Mouse (Mus musculus): ENCODE measurements around the gene Acod1. TPM values are rescaled to one million over a fixed set of nuclear protein-coding genes. Genes with fewer than 3 reads are reported as not detected.

Gene Acod1
- total and polyA plus RNA-seq, 3 experiments = 0.09 to 1.6 (median 0.16) TPM

- Histone ChIP-seq H3K4me3 (replicated peaks in 1 of 3; ENCODE audit: low read depth in 2 of 3, low read length in 2 of 3, poor library complexity in 1 of 3) (peak overlapping the region in 1 of 3 experiments; percentile 7), H3K4me1 (ENCODE audit: control insufficient read depth in 1 of 2, insufficient read depth in 2 of 2) (peaks cover 18 to 42% of the 10 kb centered on the region in 2 experiments), H3K36me3 (replicated peaks in 1 of 2; ENCODE audit: control insufficient read depth in 1 of 2, insufficient read depth in 1 of 2, low read length in 1 of 2) (peaks cover 0 to 12% of the 10 kb centered on the region in 2 experiments), H3K27ac (ENCODE audit: insufficient read depth, low read depth) (no peak overlapping the region), H3K27me3 (replicated peaks) (no peaks in the 10 kb centered on the region), H3K9me3 (replicated peaks; ENCODE audit: low read length) (no peaks in the 10 kb centered on the region), H3K9ac (ENCODE audit: insufficient read depth, low read depth) (peak overlapping the region; percentile 55; the same call in 1 of the 2 replicates), H3K79me2 (replicated peaks; ENCODE audit: control insufficient read depth, extremely low read depth, insufficient read depth, poor library complexity, severe bottlenecking) (no peaks in the 10 kb centered on the region), H3K4me2 (ENCODE audit: insufficient read depth, low read depth, poor library complexity, severe bottlenecking) (peak overlapping the region; percentile 93; the same call in 1 of the 2 replicates)
- no peak for TF ChIP-seq ZMIZ1 (IDR thresholded peaks at IDR 0.05; ENCODE audit: low read depth, low read length)
- TF ChIP-seq MYC (IDR thresholded peaks at IDR 0.05; ENCODE audit: low read depth, low read length) = peak; percentile 88
- TF ChIP-seq TBP (conservative IDR thresholded peaks at IDR 0.05; ENCODE audit: low read depth, low read length) = 0 out of 2 replicates have a peak, but pooled peaks have one; percentile 34
- no peak for TF ChIP-seq CHD1 (IDR thresholded peaks at IDR 0.05; ENCODE audit: low read depth, low read length)
- TF ChIP-seq ZC3H11A (IDR thresholded peaks at IDR 0.05; ENCODE audit: low read depth, low read length) = peak; percentile 69
- TF ChIP-seq MAFK (IDR thresholded peaks at IDR 0.05; ENCODE audit: insufficient replicate concordance, low read length) = peak; percentile 92
- 0 out of 2 replicates have a peak, but pooled peaks have one; percentile 30 for TF ChIP-seq TCF12 (IDR thresholded peaks at IDR 0.05; ENCODE audit: low read depth, low read length)
- no peak for TF ChIP-seq MAZ (IDR thresholded peaks at IDR 0.05; ENCODE audit: low read depth, low read length)
- TF ChIP-seq HCFC1 (IDR thresholded peaks at IDR 0.05; ENCODE audit: low read depth, low read length) = no peak
- peak; percentile 90 for TF ChIP-seq SMC3 (IDR thresholded peaks at IDR 0.05; ENCODE audit: low read depth, low read length)
- TF ChIP-seq MEF2A (IDR thresholded peaks at IDR 0.05; ENCODE audit: borderline replicate concordance, low read depth, low read length) = no peak
- TF ChIP-seq NELFE (IDR thresholded peaks at IDR 0.05; ENCODE audit: low read depth, low read length) = peak; percentile 44; the same call in 1 of the 2 replicates
- TF ChIP-seq MAX (IDR thresholded peaks at IDR 0.05; ENCODE audit: low read length) = peak; percentile 75; the same call in 1 of the 2 replicates
- peak; percentile 35; the same call in 1 of the 2 replicates for TF ChIP-seq IRF4 (IDR thresholded peaks at IDR 0.05; ENCODE audit: low read depth, low read length)
- 0 out of 2 replicates have a peak, but pooled peaks have one; percentile 8 for TF ChIP-seq ZNF384 (IDR thresholded peaks at IDR 0.05; ENCODE audit: low read depth, low read length)
- TF ChIP-seq RAD21 (IDR thresholded peaks at IDR 0.05; ENCODE audit: low read depth, low read length) = peak; percentile 96
- no peak for TF ChIP-seq KAT2A (IDR thresholded peaks at IDR 0.05; ENCODE audit: insufficient replicate concordance, low read length)
- TF ChIP-seq CTCF (conservative IDR thresholded peaks at IDR 0.05 in 1 of 2, IDR thresholded peaks at IDR 0.05 in 1 of 2; ENCODE audit: low read depth in 2 of 2, low read length in 2 of 2) = peak; percentile 89 to 98
- 0 out of 2 replicates have a peak, but pooled peaks have one; percentile 27 for TF ChIP-seq JUND (conservative IDR thresholded peaks at IDR 0.05; ENCODE audit: low read depth, low read length)
- no peak for TF ChIP-seq UBTF (IDR thresholded peaks at IDR 0.05; ENCODE audit: low read depth, low read length)
- no peak for TF ChIP-seq POLR2AphosphoS2 (IDR thresholded peaks at IDR 0.05; ENCODE audit: low read depth, low read length)
- dilution Hi-C loops (cut with MboI; ENCODE audit: extremely low pct_ligation_motif_present, extremely low pct_unique_long_range_greater_than_20kb, low sequenced_read_pairs) = no loop called here
- in situ Hi-C loops (cut with MboI; ENCODE audit: low pct_ligation_motif_present, low pct_unique_long_range_greater_than_20kb, low sequenced_read_pairs) = loop anchor here (5.0 kb wide), 1 partner anchor 41 kb away; no protein-coding TSS in a partner anchor
- peak; percentile 86 for DNase-seq (ENCODE audit: extremely low read depth)
Measured at GRCm38 (mm10) chr14:103011782-103012181, 35.0 kb upstream of the Acod1 start.

Measured in CH12.LX (cell line).